Mouse (Mus musculus): ENCODE results near the gene Cp. TPM values are rescaled to one million over a fixed set of nuclear protein-coding genes. Genes with fewer than 3 reads are reported as not detected.

Cp gene
- polyA plus RNA-seq, 1 experiment from 2014 or later: 1.4 TPM

- DNase-seq (ENCODE audit: low spot score) (no peak), ATAC-seq (ENCODE audit: low FRiP score, low TSS enrichment) (no peak)
- H3K4me2 ChIP-seq (replicated peaks; ENCODE audit: low read depth): no peak overlapping the region
- no peaks in the 10 kb centered on the region for H3K36me3 ChIP-seq (ENCODE audit: control insufficient read depth, insufficient read depth, low read length)
- WGBS: 82% methylated on average over 4 of the region's 4 CpGs
- no peak overlapping the region for H3K4me3 ChIP-seq (ENCODE audit: low read depth, low read length)
- TF ChIP-seq CTCF (IDR thresholded peaks at IDR 0.05; ENCODE audit: low read depth) (no peak), EP300 (optimal IDR thresholded peaks at IDR 0.05) (no peak)
- H3K27ac ChIP-seq (replicated peaks): no peak overlapping the region
- no peaks in the 10 kb centered on the region for H3K4me1 ChIP-seq (replicated peaks; ENCODE audit: control insufficient read depth, insufficient read depth)
- no peaks in the 10 kb centered on the region for H3K9me3 ChIP-seq (ENCODE audit: control insufficient read depth, low read length)
- H3K27me3 ChIP-seq (ENCODE audit: control insufficient read depth, insufficient read depth, low read length): no peaks in the 10 kb centered on the region
- H3K9ac ChIP-seq (ENCODE audit: low read length): no peak overlapping the region
Measured at GRCm38 (mm10) chr3:19966072-19966471, 9.2 kb downstream of the Cp start.

GRCm38 (mm10) chr3:19978474-19978873 is 21.6 kb downstream of the Cp start:
- no peak overlapping the region for H3K9ac ChIP-seq (ENCODE audit: low read length)
- no peak overlapping the region for H3K4me2 ChIP-seq (replicated peaks; ENCODE audit: low read depth)
- ATAC-seq (ENCODE audit: low FRiP score, low TSS enrichment) (no peak), DNase-seq (ENCODE audit: low spot score) (no peak)
- H3K9me3 ChIP-seq (ENCODE audit: control insufficient read depth, low read length): no peaks in the 10 kb centered on the region
- 34% methylated on average over 4 of the region's 4 CpGs for WGBS
- no peaks in the 10 kb centered on the region for H3K36me3 ChIP-seq (ENCODE audit: control insufficient read depth, insufficient read depth, low read length)
- no peaks in the 10 kb centered on the region for H3K27me3 ChIP-seq (ENCODE audit: control insufficient read depth, insufficient read depth, low read length)
- H3K27ac ChIP-seq (replicated peaks): no peak overlapping the region
- no peak overlapping the region for H3K4me3 ChIP-seq (ENCODE audit: low read depth, low read length)
- no peaks in the 10 kb centered on the region for H3K4me1 ChIP-seq (replicated peaks; ENCODE audit: control insufficient read depth, insufficient read depth)
- TF ChIP-seq CTCF (IDR thresholded peaks at IDR 0.05; ENCODE audit: low read depth): no peak
- no peak for TF ChIP-seq EP300 (optimal IDR thresholded peaks at IDR 0.05)

GRCm38 (mm10) chr3:19981156-19981555 is 24.3 kb downstream of the Cp start:
- H3K27ac ChIP-seq (replicated peaks): no peak overlapping the region
- 83% methylated on average over 2 of the region's 2 CpGs for WGBS
- H3K27me3 ChIP-seq (ENCODE audit: control insufficient read depth, insufficient read depth, low read length): no peaks in the 10 kb centered on the region
- H3K9me3 ChIP-seq (ENCODE audit: control insufficient read depth, low read length): no peaks in the 10 kb centered on the region
- no peak for TF ChIP-seq CTCF (IDR thresholded peaks at IDR 0.05; ENCODE audit: low read depth)
- TF ChIP-seq EP300 (optimal IDR thresholded peaks at IDR 0.05): no peak
- DNase-seq (ENCODE audit: low spot score): no peak
- no peaks in the 10 kb centered on the region for H3K36me3 ChIP-seq (ENCODE audit: control insufficient read depth, insufficient read depth, low read length)
- no peak overlapping the region for H3K9ac ChIP-seq (ENCODE audit: low read length)
- ATAC-seq (ENCODE audit: low FRiP score, low TSS enrichment): no peak
- no peak overlapping the region for H3K4me2 ChIP-seq (replicated peaks; ENCODE audit: low read depth)
- H3K4me1 ChIP-seq (replicated peaks; ENCODE audit: control insufficient read depth, insufficient read depth): no peaks in the 10 kb centered on the region
- no peak overlapping the region for H3K4me3 ChIP-seq (ENCODE audit: low read depth, low read length)

- H3K36me3 ChIP-seq (ENCODE audit: control insufficient read depth, insufficient read depth, low read length): no peaks in the 10 kb centered on the region
- no peaks in the 10 kb centered on the region for H3K27me3 ChIP-seq (ENCODE audit: control insufficient read depth, insufficient read depth, low read length)
- DNase-seq (ENCODE audit: low spot score): no peak
- TF ChIP-seq CTCF (IDR thresholded peaks at IDR 0.05; ENCODE audit: low read depth): no peak
- TF ChIP-seq EP300 (optimal IDR thresholded peaks at IDR 0.05): no peak
- no peak overlapping the region for H3K4me3 ChIP-seq (ENCODE audit: low read depth, low read length)
- ATAC-seq (ENCODE audit: low FRiP score, low TSS enrichment): no peak
- H3K9me3 ChIP-seq (ENCODE audit: control insufficient read depth, low read length): no peaks in the 10 kb centered on the region
- no peaks in the 10 kb centered on the region for H3K4me1 ChIP-seq (replicated peaks; ENCODE audit: control insufficient read depth, insufficient read depth)
- H3K9ac ChIP-seq (ENCODE audit: low read length): no peak overlapping the region
- no peak overlapping the region for H3K4me2 ChIP-seq (replicated peaks; ENCODE audit: low read depth)
- H3K27ac ChIP-seq (replicated peaks): no peak overlapping the region
Measured at GRCm38 (mm10) chr3:19982846-19983245, 26.0 kb downstream of the Cp start.

- DNase-seq (ENCODE audit: low spot score) (no peak), ATAC-seq (ENCODE audit: low FRiP score, low TSS enrichment) (no peak)
- Histone ChIP-seq H3K4me1 (replicated peaks; ENCODE audit: control insufficient read depth, insufficient read depth) (no peaks in the 10 kb centered on the region), H3K9me3 (ENCODE audit: control insufficient read depth, low read length) (no peaks in the 10 kb centered on the region), H3K9ac (ENCODE audit: low read length) (no peak overlapping the region), H3K36me3 (ENCODE audit: control insufficient read depth, insufficient read depth, low read length) (no peaks in the 10 kb centered on the region), H3K27me3 (ENCODE audit: control insufficient read depth, insufficient read depth, low read length) (no peaks in the 10 kb centered on the region), H3K4me3 (ENCODE audit: low read depth, low read length) (no peak overlapping the region), H3K4me2 (replicated peaks; ENCODE audit: low read depth) (no peak overlapping the region), H3K27ac (replicated peaks) (no peak overlapping the region)
- WGBS: 32% methylated on average over 3 of the region's 3 CpGs
- no peak for TF ChIP-seq EP300 (optimal IDR thresholded peaks at IDR 0.05)
- no peak for TF ChIP-seq CTCF (IDR thresholded peaks at IDR 0.05; ENCODE audit: low read depth)
Measured at GRCm38 (mm10) chr3:19986123-19986522, 29.3 kb downstream of the Cp start.

- H3K4me1 ChIP-seq (replicated peaks; ENCODE audit: control insufficient read depth, insufficient read depth): no peaks in the 10 kb centered on the region
- H3K4me3 ChIP-seq (ENCODE audit: low read depth, low read length): no peak overlapping the region
- H3K27ac ChIP-seq (replicated peaks): no peak overlapping the region
- H3K9me3 ChIP-seq (ENCODE audit: control insufficient read depth, low read length): no peaks in the 10 kb centered on the region
- no peak overlapping the region for H3K4me2 ChIP-seq (replicated peaks; ENCODE audit: low read depth)
- WGBS: 82% methylated on average over 3 of the region's 3 CpGs
- DNase-seq (ENCODE audit: low spot score): no peak
- no peak for ATAC-seq (ENCODE audit: low FRiP score, low TSS enrichment)
- H3K36me3 ChIP-seq (ENCODE audit: control insufficient read depth, insufficient read depth, low read length): no peaks in the 10 kb centered on the region
- TF ChIP-seq CTCF (IDR thresholded peaks at IDR 0.05; ENCODE audit: low read depth) (no peak), EP300 (optimal IDR thresholded peaks at IDR 0.05) (no peak)
- no peaks in the 10 kb centered on the region for H3K27me3 ChIP-seq (ENCODE audit: control insufficient read depth, insufficient read depth, low read length)
- H3K9ac ChIP-seq (ENCODE audit: low read length): no peak overlapping the region
Measured at GRCm38 (mm10) chr3:19990031-19990430, 33.2 kb downstream of the Cp start.
